Mouse (Mus musculus): Measurements from ENCODE around the gene Mlst8. TPM values are rescaled to one million over a fixed set of nuclear protein-coding genes. Genes with fewer than 3 reads are reported as not detected.
A peak's percentile ranks its signal among the peaks of the same experiment; 100 is the strongest.

The Mlst8 gene
- 18.1 TPM in 2 replicates for polyA plus RNA-seq (2015; fragmentation: Nextera tagmentation; extraction: Ambion mirVana)

DNA sequence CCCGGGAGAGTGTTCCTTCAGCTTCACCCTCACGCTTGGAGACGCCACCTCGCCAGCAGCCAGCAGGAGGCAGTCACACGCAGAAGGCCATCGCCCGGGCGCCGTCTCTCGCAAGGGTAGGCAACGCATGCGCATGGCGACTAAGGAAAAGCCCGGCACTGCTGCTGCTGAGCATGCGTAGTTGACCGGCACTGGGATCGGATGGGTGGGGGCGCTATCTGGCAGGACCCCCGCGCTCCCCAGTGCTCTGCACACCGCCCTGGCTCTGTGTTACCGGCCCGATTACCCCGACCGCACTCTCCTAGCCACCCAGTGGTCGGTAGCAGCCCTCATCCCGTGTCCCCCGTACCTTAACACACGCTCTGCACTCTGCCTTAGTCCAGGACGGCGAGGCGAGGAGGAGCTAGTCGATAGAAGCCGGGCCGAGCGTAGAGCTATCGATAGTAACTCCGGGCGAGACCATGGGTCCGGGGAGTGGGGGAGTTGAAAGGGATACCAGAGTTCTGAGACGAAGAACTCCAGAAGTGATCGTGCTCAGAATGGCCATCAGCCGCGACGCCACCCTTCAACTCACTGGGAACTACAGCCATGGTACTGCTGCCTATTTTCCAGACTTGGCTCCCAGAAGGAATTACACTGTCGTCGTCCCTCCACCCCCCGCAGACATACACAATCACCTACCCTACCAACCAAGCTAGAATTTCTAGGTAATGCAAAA is at the start of gene Mlst8:
Gene Mlst8 (minus strand): TSS at position 416 of the 718 bp plus-strand sequence.
- Histone ChIP-seq H3K4me1 (peaks cover 26% of the 10 kb centered on the region), H3K9me3 (no peaks in the 10 kb centered on the region), H3K36me3 (peaks cover 37% of the 10 kb centered on the region), H3K9ac (peak within 1 kb of the TSS; percentile 90), H3K27ac (replicated peaks) (peak within 1 kb of the TSS; percentile 94), H3K4me3 (peak within 1 kb of the TSS; percentile 77), H3K27me3 (replicated peaks) (no peaks in the 10 kb centered on the region), H3K4me2 (peak within 1 kb of the TSS; percentile 73)
- ATAC-seq (ENCODE audit: extremely low read depth, insufficient number of reproducible peaks, low FRiP score, low TSS enrichment), result peak; percentile 83
- under 1% methylated on average over 48 of the region's 48 CpGs for WGBS

DNA sequence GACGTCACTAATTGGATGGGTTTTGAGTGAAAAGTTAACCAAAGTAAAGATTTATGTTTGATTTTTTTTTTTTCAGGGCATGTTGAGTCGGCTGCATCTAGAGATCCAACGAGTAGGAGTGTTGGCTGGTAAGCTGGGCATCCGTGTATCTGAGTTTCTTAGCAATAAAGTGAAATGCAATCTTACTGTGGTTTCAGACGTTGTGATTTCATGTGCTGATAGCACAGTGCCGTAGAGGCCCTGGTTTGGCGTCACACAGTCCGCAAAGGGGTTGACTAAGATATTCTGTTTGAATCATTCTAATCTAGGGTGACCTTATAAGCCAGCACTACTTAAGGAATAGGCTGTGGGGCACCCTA is 49.7 kb upstream of the Mlst8 start:
- Histone ChIP-seq H3K9me3 (no peaks in the 10 kb centered on the region), H3K27ac (replicated peaks) (peak overlapping the region; percentile 83), H3K4me3 (peak overlapping the region; percentile 87), H3K36me3 (peaks cover 27% of the 10 kb centered on the region), H3K4me1 (peaks cover 77% of the 10 kb centered on the region), H3K9ac (peak overlapping the region; percentile 91), H3K4me2 (peak overlapping the region; percentile 93), H3K27me3 (replicated peaks) (no peaks in the 10 kb centered on the region; the same call in 1 of the 2 replicates)
- under 1% methylated on average over 8 of the region's 8 CpGs for WGBS
- no peak for ATAC-seq (ENCODE audit: extremely low read depth, insufficient number of reproducible peaks, low FRiP score, low TSS enrichment)

DNA sequence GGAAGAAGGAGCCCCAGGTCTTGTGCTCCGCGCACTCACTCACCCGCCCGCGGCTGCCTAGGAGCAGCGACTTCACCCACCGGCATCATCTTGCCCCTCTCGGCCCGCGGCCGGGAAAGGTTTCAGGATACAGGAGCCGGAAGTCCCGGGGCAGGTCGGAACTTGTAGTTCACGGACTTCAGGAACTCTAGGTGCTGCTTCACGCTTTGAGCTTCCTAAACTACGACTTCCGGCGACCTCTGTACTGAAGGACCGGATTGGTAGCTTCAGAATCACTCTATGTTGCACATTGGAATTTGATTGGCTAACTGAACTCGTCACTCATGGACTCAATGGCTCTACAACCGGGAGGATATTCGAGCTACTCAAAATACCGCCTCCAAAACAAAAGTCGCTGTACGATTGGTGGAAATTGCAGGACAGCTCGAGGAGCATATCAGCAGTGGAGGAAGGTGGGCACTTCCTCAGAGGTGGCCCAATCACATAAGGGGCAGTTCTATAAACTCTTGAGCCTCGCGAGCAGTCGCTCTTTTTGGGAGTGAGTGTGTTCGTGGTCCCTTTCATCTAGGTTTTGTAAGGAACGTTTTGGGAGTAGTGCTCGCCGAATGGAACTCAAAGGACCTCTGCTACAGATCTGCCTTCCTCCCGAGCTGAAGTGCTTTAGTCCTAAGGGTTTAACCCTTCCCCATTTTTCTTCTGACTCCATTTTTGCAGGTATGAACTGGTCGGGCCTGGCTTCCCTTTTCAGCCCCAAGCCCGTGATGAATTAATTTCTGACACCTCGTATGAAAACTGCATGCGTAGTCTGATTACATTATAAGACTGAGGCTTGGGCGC is 49.1 kb upstream of the Mlst8 start, which contains the start of gene Traf7:
Gene Traf7 (minus strand): TSS at position 216 of the 837 bp plus-strand sequence.
- Histone ChIP-seq H3K4me3 (peak within 1 kb of the TSS; percentile 87), H3K27me3 (replicated peaks) (no peaks in the 10 kb centered on the region; the same call in 1 of the 2 replicates), H3K4me2 (peak within 1 kb of the TSS; percentile 93), H3K4me1 (peaks cover 71% of the 10 kb centered on the region), H3K27ac (replicated peaks) (peak within 1 kb of the TSS; percentile 83), H3K9me3 (no peaks in the 10 kb centered on the region), H3K36me3 (peaks cover 31% of the 10 kb centered on the region), H3K9ac (peak within 1 kb of the TSS; percentile 94)
- WGBS, result under 1% methylated on average over 40 of the region's 40 CpGs
- peak; percentile 92 for ATAC-seq (ENCODE audit: extremely low read depth, insufficient number of reproducible peaks, low FRiP score, low TSS enrichment)

DNA sequence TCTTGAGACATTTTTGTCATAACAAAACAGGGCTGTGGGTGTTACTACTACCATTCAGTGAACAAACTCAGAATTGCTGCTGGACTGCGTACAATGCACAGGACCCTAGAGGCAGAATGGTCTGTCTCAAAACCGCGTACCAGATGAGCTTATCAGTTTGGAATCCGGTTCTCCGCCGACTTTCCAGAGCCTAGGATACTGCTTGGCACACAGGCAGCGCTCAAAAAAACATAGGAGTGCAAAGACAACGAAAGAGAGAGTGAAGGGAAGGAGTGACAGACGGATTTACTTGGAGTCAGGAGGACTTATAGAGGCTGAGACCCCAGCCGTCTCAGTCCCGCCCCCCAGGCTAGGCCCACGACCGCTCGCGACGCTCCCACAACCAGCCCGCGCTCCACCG is 48.4 kb upstream of the Mlst8 start:
- ATAC-seq (ENCODE audit: extremely low read depth, insufficient number of reproducible peaks, low FRiP score, low TSS enrichment), result no peak
- Histone ChIP-seq H3K4me2 (peak overlapping the region; percentile 80), H3K36me3 (peaks cover 36% of the 10 kb centered on the region), H3K9me3 (no peaks in the 10 kb centered on the region), H3K9ac (peak overlapping the region; percentile 94), H3K27me3 (replicated peaks) (no peaks in the 10 kb centered on the region; the same call in 1 of the 2 replicates), H3K4me1 (peaks cover 65% of the 10 kb centered on the region), H3K27ac (replicated peaks) (peak overlapping the region; percentile 83), H3K4me3 (peak overlapping the region; percentile 87)
- WGBS, result under 1% methylated on average over 19 of the region's 19 CpGs

DNA sequence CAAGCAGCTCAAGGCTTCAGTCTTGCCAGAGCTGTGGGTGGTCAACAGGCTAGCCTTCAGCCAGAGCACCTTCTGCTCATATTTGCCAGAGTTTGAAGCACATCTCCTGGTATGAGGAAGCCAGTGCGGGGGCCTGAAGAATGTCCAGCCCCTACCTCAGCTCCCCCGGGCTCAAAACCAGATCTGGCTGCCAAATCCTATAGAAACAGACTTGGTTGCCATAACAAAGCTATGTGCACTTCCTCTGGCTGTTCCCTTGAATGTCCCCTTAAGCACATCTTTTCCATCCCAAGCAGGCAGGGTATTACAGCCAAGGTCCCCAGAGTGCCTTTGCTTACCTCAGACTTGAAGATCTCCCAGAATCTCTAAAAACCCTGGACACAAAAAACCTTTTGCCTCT is 45.9 kb upstream of the Mlst8 start:
- Histone ChIP-seq H3K27ac (replicated peaks) (peak overlapping the region; percentile 41), H3K4me2 (peak overlapping the region; percentile 5; the same call in 1 of the 2 replicates)

DNA sequence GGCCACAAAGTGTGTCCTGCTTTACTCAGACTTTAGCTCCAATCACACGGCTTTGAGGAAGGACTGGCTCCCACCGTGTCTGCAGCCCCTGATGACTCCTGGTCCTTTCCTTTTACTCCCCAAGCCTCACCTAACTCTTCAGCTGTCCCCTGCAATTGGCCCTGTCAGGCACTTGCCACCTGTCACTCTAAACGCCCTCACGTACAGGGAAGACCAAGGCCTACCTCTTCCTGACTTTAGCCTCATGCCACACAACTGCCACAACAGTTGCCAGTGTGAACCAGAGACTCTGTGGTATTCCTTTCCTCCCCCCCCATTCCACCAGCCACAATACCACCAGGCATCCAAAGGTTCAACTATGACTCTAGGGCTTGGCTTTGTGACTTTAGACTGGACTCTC is 41.6 kb upstream of the Mlst8 start:
- H3K9me3 ChIP-seq, result no peaks in the 10 kb centered on the region
- no peak overlapping the region for H3K4me2 ChIP-seq
- 82% methylated on average over 4 of the region's 4 CpGs for WGBS
- H3K9ac ChIP-seq, result no peak overlapping the region
- peaks cover 14% of the 10 kb centered on the region for H3K4me1 ChIP-seq
- peaks cover 53% of the 10 kb centered on the region for H3K36me3 ChIP-seq
- no peak overlapping the region for H3K27ac ChIP-seq (replicated peaks)
- H3K27me3 ChIP-seq (replicated peaks), result no peaks in the 10 kb centered on the region
- H3K4me3 ChIP-seq, result no peak overlapping the region
- no peak for ATAC-seq (ENCODE audit: extremely low read depth, insufficient number of reproducible peaks, low FRiP score, low TSS enrichment)

More for the DNA sequence above, 45.9 kb upstream of the Mlst8 start:
- ATAC-seq (ENCODE audit: extremely low read depth, insufficient number of reproducible peaks, low FRiP score, low TSS enrichment), result no peak
- Histone ChIP-seq H3K4me3 (no peak overlapping the region), H3K27me3 (replicated peaks) (no peaks in the 10 kb centered on the region), H3K36me3 (peaks cover 28% of the 10 kb centered on the region), H3K9ac (peak overlapping the region; percentile 51), H3K4me1 (peaks cover 43% of the 10 kb centered on the region), H3K9me3 (no peaks in the 10 kb centered on the region)
- WGBS, result 48% methylated on average over 2 of the region's 2 CpGs

DNA sequence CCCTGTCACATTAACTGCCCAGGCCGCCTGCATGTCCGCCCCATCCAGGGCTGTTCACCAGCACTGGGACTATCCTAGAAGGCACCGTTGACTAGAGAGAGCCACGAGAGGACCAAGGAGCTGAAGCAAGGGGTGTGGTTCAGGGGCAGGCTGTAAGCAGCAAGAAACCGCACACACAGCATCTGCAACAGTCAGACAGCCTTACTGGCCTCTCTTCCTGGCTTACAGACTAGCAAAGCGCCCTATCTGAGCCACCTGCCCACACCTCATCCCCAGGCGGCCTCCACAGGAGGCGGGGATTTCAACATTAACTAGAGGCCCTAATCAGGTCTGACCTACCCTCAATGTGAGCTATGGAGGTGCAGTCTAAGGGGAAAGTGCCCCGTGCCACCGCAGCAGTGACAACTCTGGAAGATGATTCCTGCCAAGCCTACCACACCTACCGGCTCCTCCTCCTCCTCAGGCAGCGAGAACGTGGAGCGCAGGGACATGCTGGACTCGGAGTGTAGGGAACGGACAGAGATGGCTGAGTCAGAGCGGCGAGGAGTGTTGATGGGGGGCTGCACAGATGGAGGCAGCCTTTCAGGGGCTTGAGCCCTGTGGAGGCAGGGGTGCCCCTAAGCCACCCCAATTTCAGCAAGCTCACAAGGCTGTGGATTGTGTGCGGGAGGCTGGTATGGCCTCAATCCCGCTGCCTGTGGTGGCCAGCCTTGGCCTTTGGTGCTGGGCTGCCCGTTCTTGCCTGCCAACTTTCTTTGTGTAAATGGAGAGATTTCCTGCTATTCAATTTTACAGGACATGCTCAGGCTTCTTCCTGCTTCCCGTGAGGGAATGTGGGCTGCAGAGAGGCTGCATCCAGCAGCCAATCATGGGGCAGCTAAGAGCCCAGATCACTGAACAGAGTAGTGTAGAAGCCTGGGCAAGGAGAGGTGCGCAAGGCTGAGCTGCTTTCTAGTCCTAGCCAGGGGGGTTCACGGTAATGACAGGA is 35.7 kb upstream of the Mlst8 start:
- 82% methylated on average over 24 of the region's 24 CpGs for WGBS
- Histone ChIP-seq H3K36me3 (peaks cover 92% of the 10 kb centered on the region), H3K27me3 (replicated peaks) (no peaks in the 10 kb centered on the region), H3K9me3 (no peaks in the 10 kb centered on the region), H3K4me3 (0 out of 2 replicates have a peak overlapping the region, but pooled peaks have one; percentile 10), H3K27ac (replicated peaks) (peak overlapping the region; percentile 86), H3K4me1 (no peaks in the 10 kb centered on the region), H3K4me2 (peak overlapping the region; percentile 36), H3K9ac (peak overlapping the region; percentile 56; the same call in 1 of the 2 replicates)
- ATAC-seq (ENCODE audit: extremely low read depth, insufficient number of reproducible peaks, low FRiP score, low TSS enrichment), result no peak

DNA sequence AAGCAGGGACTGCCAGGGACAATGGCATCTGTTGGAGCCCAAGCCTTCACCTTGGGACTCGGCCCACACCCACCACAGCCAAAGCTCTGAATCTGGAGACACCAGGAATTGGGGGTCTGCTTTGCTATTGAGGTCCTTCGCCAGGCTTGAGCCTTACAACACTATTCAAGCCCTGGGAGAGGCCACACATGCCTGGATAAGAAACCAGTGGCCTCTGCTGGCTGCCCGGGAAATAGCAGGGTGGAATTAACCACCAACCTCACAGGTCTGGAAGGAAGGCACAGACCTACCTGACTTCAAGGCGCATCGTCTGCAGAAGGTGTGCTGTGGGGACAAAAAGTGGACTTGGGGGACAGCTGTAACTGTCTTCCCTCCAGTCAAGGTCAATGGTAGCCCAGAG is 34.7 kb upstream of the Mlst8 start:
- Histone ChIP-seq H3K4me2 (peak overlapping the region; percentile 36; the same call in 1 of the 2 replicates), H3K27ac (replicated peaks) (no peak overlapping the region), H3K4me1 (no peaks in the 10 kb centered on the region), H3K36me3 (peaks cover 94% of the 10 kb centered on the region), H3K27me3 (replicated peaks) (no peaks in the 10 kb centered on the region), H3K4me3 (0 out of 2 replicates have a peak overlapping the region, but pooled peaks have one; percentile 10), H3K9me3 (no peaks in the 10 kb centered on the region), H3K9ac (no peak overlapping the region)
- ATAC-seq (ENCODE audit: extremely low read depth, insufficient number of reproducible peaks, low FRiP score, low TSS enrichment), result no peak
- 55% methylated on average over 5 of the region's 5 CpGs for WGBS

DNA sequence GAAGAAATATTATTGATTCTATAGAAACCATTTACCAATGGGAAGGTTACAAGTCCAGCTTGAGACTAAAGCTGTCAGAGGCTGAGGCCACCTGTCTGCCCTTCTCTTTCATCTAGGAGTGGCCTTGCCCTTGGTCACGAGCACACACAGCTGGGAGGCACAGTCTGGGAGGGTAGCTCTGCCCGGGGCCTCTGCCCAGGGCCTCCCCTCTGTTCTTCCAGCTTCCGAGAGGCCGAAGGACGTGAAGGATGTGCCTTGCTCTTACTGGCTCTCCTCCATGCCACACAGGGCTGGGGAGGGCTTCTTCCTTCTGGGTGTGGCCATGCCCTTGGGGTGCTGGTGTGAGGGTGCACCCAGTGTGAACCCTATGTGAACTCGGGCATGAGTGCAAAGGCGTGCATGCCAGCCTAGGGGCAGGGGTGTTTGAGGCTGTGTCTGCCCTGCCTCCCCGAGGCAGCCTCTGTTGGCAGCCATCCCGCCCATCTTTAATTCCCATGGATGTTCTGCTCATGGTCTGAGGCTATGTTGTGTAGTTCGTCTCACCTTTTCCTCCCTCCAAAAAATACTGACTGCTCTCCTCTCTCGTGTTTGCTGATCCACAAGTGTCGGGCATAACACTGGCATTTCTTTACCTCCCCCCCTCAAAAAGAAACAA is 29.1 kb upstream of the Mlst8 start:
- peaks cover 14% of the 10 kb centered on the region for H3K4me1 ChIP-seq
- WGBS, result 83% methylated on average over 12 of the region's 12 CpGs
- no peak overlapping the region for H3K4me2 ChIP-seq
- H3K9me3 ChIP-seq, result no peaks in the 10 kb centered on the region
- peaks cover 44% of the 10 kb centered on the region for H3K27me3 ChIP-seq (replicated peaks)
- H3K36me3 ChIP-seq, result peaks cover 51% of the 10 kb centered on the region
- no peak for ATAC-seq (ENCODE audit: extremely low read depth, insufficient number of reproducible peaks, low FRiP score, low TSS enrichment)
- H3K27ac ChIP-seq (replicated peaks), result no peak overlapping the region
- no peak overlapping the region for H3K4me3 ChIP-seq
- no peak overlapping the region for H3K9ac ChIP-seq

DNA sequence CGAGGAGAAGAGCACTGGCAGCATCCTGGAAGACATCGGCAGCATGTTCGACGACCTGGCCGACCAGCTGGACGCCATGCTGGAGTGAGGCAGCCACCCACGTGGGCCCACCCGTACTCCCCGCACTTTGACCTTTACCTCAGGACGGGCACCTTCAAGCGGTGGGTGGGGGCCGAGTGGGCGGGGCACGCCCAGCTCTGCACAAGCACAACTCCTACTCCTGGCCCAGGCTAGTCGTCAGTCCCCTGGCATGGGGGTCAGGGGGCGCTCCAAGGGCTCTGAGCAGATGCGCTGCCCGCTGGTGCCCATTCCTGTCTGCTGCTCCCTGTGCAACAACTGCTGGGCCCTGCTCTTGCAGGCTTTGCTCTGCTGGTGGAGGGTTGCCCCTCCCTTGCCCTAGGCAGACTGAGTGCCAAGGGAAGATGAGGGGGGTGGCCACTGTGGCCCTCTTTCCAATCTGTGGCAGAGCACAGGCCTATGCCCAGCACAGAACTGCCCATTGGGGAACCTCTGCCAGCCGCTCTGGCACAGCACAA is 28.3 kb upstream of the Mlst8 start:
- Histone ChIP-seq H3K36me3 (peaks cover 46% of the 10 kb centered on the region), H3K4me3 (no peak overlapping the region; the same call in 1 of the 2 replicates), H3K9ac (0 out of 2 replicates have a peak overlapping the region, but pooled peaks have one; percentile 3), H3K4me2 (peak overlapping the region; percentile 75), H3K27me3 (replicated peaks) (peaks cover 51% of the 10 kb centered on the region), H3K4me1 (peaks cover 14% of the 10 kb centered on the region), H3K27ac (replicated peaks) (no peak overlapping the region), H3K9me3 (no peaks in the 10 kb centered on the region)
- 0 out of 2 replicates have a peak, but pooled peaks have one; percentile 1 for ATAC-seq (ENCODE audit: extremely low read depth, insufficient number of reproducible peaks, low FRiP score, low TSS enrichment)
- 44% methylated on average over 19 of the region's 19 CpGs for WGBS
